Mouse (Mus musculus) spleen, postnatal 36 days (tissue): ENCODE measurements around the gene Ttll11.

Experiments
- DNase-seq, 2 experiments: peaks; one replicate each; pipeline ENCODE4 v3.0.0; 2022; ENCODE audit warnings: low spot score in 2 of 2, mixed read lengths in 1 of 2

Ttll11 gene

DNA sequence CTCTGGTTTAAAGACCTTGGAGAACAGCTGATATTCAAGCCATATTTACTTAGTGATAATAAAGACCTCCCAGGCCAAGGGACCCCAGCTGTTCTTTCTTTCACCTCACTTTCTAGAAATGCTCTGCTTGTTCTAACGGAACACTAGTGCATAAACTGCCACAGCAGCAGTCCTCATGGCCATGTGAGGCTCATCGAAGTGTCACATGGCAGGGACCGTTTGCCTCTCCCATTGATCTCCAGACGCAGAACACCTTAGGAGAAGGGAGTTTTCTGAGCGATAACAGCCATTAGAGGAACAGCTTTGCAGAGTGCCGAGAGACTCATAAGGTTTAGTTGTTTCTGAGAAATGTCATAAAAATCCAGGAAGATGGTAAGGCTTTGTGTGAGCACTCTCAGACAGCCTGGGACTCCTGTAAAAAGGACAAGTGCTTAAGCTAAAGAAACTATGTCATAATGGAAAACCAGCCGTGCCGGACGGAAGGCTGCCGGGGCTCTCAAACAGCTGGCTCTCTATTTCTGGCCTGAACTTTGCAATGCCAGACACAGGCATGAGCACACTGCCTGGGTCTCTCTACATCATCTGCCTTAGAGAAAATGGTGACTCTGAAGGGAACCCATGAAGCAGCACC is 13.7 kb downstream of the Ttll11 start:
- no peak for DNase-seq

DNA sequence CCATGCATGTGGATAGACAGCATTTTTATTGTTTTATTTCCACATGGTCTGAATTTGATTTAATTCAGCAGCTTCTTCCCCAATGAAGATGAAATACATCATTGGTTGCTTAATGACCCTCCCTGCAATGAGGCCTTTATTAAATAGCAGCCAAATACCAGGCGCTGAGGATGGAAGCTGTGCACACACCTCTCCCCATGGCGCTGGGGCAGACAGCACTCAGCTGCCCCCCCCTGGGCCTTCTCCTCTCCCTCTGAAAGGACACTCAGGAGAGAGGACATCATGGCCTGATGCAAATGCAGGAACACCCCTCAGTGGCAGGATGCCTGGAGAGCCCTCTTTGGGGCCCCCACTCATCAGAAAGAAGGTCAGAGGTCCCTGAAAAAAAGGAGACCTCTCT is 16.4 kb downstream of the Ttll11 start:
- DNase-seq: no peak

DNA sequence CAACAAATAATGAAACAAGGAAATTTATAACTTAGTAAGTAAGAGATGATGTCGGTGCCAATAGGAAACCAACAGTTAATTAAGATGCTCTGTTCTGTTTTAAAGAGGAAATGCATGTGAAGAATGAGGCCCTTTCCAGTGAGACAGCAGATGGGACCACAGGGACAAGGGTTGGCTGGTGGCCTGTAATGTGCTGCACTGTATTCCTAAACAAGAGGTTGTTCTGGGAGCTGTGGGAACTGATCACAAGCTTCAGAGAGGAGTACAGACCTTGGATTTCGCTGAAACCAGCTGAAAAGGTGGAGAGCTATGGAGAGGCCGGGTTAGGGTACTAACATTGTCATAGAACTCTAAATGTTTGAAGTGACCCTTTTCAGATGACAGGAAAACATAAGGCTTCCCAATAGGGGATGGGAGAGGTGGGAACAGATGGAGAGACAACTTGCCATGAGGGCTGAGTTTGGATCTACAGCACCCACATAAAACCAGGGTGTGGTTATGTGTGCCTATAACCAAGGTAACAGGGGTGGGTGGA is 18.1 kb downstream of the Ttll11 start:
- DNase-seq: no peak

DNA sequence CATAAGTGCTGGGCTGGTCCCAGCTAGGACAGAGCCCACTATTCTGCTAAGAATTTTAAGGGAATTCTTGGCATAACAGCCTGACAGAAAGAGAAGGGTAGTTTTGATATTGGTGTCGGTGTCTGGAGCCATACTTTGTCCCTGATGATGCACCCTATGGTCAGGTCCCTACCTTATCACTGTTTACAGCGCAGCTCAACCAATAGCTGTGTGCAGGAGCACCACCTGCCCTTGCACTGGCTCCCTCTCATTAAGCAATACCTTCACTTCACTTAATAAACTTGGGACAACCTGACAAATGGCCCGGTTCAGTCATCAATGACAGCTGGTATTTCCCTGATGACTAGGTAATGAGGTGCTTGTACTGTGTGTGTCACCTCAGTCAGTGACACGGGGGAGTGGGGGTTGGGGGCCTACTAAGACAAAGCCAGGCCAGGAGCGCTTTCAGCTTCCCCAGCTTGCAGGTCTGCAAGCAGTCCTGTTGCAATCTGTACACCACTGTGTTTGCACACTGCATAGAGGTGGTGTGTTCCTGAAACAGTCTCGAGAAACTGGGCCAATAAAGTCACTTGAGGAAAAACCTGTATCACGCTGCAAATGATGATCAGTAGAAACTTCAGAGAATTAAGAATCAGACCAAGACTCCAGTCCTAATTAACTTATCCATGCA is 22.1 kb downstream of the Ttll11 start:
- DNase-seq: no peak

DNA sequence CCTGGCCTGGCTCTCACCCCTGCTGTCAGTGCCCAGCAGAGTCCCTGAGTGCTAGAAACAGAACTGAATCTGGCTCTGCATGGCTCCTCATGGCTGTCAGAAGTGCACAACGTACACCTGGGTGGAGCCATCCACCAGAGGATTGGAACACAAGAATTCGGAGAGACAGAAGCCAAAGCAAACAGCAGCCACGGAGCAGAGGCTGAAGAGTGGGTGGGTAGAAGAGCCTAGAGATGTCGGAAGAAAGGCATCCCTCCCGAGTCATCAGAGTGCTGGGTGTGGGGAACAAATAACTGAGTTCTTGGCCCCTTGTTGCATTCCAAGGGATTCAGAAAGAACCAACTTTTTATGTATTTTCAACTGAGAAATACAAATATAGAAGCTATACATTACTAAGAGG is 24.5 kb downstream of the Ttll11 start:
- DNase-seq: no peak

DNA sequence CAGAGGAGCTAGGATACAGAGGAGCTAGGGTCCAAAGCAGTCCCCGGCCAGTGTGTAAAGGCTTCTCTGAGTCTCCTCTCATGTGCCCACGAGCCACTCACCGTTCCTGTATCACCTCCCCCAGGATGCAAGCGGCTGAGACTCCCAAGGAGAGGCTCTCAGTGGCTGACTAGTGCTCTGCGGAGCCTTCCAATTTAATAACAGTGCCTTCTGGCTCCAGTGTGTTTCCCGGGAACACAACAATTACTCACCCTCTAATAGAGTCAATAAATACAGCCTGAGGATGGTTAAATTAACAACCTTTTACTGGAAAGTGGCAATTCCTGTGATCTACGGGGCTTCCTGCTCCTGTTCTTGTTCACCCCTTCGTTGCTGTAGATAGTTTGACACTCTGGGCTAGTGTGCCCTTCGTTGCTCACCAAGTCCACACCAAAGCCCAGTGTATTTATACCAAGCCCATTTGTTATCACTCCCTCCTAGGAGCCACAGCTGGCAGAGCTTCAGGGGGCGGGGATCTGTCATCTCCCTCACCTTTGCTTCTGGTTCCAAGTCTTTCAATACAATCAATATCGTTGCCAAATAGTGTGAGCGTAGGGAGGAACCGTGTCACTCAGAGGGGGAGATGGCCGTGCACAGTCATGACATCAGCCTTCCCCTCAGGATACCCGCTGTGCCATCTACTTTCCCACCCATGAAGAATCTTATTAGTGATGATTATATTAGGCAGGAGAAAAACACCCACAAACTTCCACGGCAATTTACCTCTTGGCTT is 27.3 kb downstream of the Ttll11 start:
- no peak for DNase-seq

DNA sequence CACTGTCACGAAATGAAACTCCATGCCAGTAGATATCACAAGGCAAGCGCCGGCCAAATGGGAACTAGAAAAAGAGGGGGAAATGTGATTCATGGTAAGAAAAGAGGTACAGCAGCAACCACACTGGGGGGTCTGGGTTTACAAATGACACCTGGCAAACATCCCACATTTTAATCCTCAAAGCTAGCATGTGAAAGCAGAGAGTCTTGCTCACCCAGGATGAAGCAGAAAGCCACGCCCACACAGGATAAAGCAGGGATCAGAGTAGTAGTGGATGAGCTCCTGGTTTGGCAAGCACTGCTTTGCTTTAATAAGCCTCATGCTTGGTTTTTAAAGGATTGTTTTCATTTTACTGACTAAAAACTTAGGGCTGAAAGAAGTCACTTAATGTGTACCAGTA is 34.8 kb downstream of the Ttll11 start:
- no peak for DNase-seq

DNA sequence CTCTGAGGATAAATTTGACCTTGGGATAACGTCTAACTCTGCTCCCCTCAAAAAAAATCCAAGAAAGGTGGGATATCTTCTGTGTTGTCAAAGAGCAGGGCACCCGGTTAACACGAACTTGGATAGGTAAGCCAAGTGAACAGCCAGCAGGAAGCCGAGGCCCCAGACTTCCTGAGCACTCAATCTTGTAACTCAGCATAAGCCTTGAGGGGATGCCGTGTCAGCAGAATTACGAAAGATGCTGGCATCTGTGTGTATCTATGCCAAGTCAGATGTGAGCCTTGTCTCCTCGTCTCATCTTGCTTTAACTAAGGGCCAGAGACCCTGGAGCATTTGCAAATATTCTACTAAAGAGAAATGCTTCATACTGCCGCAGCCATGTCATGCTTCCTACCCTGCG is 36.8 kb downstream of the Ttll11 start:
- no peak for DNase-seq

DNA sequence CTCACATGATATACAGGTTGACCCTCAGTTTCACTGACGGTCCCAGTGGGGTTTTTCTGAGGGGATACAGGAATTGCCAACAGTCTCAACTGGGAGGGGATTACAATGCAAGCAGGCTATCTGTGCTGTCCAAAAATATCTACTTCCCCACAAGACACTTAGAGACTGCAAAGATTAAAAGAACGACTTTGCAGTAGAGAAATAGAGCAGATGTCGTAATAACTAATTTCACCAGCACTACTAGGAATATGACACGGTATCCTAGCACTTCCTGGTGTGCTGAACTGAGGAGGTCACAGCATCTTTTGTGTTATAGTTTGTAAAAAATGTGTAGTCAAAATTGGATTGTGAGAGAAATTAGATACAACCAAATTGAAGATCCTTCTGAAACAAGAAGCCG is 44.7 kb downstream of the Ttll11 start:
- DNase-seq: no peak

DNA sequence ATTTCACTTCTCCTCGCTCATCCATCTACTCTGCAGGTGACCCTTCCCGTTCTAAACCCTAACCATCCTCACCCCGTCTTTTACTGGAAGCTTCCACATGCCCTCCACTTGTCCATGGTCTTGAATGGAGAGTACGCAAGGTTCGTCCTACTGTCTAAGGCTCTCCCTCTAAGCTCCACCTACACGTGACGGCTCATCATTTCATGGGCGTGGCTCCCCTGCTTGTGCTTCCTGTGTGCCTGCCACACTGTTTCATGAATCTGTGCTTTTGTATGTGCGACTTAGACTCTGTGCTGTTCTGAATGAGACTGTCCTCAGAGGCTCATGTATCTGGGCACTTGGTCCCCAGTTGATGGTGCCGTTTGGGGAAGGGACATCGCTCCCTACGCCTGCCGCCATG is 46.6 kb downstream of the Ttll11 start:
- no peak for DNase-seq

DNA sequence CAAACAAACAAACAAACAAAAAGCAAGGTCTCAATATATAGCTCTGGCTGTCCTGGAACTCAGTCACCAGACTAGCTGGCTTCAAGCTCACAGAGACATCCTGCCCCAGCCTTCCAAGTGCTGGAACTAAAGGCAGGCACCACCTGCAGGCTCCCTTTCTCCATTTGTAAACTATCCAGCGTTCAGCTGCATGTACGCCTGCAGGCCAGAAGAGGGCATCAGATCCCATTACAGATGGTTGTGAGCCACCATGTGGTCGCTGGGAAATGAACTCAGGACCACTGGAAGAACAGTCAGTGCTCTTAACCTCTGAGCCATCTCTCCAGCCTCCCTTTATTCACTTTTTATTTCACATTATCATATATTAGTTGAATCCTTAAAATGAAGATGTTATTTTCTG is 48.1 kb downstream of the Ttll11 start:
- no peak for DNase-seq

DNA sequence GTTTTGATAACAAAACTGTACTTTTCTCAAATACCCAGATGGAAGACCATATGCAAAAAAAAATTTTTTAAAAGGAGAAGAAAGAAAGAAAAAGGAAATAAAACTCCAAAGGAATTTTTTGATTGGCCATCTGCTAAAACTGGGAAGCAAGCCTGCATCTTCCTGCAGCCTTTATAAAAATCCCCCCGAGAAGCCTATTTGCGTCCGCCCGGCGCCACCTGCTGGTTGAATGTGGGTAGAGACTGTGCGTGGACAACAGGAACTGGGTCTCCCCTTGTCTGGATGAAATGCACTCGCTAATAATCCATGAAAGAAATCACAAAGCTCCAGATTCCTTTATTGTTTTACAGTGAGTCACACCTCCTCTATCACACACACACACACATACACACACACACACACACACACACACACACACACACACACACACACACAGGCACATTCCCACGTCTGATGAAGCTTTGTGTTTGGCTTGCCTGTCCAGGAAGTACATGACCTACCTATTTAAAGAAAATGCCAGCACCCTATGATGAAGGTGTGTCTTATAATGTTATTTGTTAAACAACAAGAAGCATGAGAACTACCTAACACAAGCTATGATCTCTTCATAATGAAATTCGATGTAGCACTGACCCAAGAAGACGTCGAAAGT is 49.1 kb downstream of the Ttll11 start:
- peak; percentile 42 to 48 for DNase-seq

DNA sequence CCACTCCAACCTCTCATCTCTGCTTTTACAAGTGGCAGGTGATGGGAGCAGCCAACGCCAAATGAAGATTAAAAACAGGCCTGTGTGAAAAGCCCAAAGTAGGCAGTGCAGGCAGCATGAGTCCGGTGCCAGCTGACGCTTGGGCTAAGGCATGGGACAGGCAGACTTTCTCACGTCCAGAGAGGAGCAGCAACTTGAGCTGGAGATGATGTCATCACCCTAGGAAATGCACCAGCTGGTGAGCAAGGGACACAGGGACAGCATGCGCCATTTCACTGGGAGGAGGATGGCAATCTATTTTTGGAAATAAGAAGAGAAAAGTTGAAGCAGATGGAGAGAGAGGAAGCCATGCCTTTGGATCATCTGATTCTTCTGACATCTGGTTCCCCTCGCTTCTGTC is 51.6 kb downstream of the Ttll11 start:
- no peak for DNase-seq

DNA sequence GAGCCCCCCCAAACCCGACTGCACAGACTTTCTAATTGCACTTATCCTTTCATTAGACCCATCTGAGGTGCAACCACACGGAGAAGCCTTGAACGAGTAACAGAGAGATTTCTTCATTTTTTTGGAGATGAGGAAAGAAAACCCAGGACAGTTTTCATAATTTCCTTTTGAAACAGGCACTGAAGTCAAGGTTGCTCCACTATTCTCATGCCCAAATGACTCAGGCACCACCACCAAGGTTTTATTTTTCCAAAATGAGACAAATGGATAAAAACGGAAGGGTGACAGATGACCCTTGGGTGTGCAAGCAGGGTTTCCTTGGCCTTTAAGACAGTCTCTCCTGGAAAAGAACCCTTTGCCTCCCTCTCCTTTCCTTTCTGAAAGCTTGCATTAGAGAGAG is 54.8 kb downstream of the Ttll11 start:
- no peak for DNase-seq

DNA sequence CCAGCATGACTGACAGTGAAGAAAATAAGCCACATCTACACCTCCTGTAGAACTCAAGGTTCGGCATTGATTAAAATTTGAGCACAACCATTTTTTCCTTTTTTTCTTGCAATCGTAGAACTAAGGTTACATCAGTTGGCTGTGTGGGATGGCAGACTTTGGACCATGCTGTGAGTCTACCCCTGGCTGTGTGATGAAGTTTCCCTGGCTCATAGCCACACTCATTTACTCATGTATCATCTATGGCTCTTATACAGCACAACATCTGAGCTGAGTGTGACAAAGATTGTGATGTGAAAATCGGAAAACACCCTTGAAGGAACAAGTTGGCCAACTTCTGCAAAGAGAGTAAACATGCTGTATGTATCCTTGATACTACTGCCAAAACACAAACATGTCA is 56.8 kb downstream of the Ttll11 start:
- no peak for DNase-seq

DNA sequence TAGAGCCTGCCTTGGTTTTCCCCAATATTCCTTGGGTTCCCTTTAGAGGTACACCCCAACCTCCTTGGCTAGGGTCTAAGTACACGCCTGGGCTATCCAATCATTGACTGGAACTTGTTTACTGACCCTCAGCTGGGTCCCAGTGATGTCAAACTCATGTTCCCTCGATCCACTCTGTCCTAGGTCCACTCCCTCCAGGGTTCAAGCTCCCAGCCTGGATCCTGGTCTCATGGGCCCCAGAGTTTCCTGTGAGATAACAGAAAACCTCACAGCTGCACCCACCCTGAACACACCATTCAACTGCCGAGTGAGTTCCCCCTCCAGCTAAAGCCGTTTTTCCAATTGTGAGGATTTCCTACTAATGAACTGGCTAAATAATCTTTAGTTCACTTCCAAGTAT is 67.6 kb downstream of the Ttll11 start:
- no peak for DNase-seq

DNA sequence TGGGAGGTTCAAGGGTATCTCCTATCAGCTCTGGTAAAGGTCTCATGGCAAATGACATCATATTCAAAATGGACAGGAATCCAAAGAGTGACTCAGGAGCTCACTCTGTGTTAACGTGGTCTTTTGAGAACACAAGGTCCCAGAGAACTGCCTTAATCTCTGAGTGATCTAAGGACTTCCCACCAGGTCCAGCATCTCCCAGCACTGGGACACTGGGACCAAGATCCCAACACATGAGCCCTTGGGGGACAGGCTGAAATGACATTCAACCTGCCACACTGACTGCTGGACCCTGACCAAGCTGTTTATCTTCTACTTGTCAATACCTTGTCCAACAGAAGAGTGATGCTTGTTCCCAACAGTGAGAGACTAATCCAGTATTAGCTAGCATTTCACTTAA is 68.0 kb downstream of the Ttll11 start:
- no peak for DNase-seq

DNA sequence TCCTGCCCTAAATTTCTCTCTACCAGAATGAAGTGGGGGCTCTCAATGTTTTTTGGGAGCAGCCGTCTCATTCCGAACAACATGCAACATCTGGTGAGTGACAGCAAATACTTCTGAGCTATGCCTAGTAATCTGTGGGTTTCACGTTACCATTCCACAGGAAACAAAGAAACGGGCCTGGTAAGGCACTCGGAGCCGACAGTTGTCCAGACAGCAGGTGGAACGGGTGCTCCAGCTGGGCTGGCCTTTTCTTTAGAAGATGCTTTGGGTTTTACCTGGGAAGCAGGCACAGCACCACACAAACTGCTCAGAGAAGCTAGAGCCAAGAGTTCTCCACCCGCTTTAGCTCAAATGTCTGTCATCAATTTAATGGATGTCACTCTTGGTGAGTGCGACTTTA is 69.0 kb downstream of the Ttll11 start:
- no peak for DNase-seq

DNA sequence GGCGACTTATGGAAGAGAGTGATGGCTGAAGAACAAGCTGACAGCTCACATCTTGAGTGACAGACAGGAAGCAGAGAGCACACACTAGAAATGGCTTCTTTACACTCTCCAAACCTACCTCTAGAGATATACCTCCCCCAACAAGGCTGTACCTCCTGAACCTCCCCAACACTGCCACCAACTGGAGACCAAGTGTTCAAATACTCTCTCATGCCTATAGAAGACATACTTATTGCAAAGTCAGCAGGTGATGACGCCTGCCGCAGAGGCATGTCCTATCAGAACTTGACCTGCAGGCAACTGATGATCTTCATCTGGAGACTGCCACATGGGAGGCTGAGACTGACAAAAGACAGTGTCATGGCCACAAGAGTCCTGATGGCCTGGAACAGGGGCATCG is 70.4 kb downstream of the Ttll11 start:
- no peak for DNase-seq

DNA sequence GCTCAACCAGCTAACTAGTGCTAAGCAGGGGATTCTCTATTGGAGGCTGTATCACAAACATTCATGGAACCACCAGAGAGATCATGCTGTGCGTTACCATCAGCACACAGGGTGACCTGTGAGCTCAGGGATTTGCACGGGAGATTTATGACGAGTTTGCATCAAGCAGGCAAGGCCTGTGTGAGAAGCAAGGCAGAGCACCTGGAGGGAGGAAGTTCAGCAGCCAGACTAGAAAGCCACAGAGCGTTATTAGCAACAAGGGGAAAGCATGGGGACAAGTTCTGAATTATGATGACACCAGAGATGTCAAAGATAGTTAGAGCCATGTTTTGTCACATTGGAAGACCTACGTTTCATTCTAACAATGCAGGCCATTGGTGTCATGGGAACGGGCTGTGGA is 72.1 kb downstream of the Ttll11 start:
- no peak for DNase-seq

DNA sequence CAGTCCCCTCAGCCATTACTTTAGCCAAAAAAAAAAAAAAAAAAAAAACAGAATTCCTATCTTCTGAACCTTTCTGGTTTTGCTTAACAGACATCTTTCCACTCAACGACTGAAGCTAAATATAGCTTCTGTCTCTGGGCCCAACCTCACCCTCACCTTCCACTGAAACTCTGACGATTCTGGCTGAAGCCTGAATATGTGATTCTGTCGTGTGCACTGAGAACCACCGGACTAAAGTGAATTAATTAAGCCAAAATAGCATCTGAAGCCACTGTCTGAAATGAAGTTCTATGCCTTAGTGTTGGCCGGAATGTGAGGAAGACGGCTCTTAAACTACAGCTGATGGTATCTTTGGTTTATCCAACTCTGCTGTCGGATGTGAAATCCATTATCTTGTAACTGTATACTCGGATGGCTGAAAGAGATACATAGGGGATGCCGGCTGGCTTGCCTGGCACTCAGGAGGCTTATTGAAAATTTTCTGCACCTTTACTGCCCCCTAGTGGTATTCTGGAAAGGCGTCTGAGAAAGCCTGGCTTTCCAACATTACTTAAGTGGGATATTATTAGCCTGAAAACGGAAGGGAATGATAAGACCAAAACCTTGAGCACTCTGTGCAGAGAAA is 73.4 kb downstream of the Ttll11 start:
- DNase-seq: peak; percentile 24 to 51

DNA sequence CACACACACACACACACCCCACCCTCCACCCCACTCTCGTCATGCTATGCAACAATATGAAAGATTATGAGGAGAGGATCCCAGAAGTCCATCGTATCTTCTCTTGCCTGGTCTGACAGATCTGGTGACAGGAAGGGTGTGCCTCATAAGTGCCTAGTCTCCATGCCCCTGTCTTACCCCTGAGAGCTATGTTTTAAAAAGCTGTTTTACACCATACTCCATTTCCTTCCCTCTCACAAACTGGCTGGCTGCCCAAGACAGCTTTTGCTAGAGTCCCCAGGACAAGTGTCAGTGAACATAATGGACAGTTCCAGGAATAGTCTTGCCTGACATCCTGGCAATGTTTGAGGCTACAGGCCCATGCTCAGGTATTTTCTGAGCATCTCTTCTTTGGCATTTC is 78.9 kb downstream of the Ttll11 start:
- no peak for DNase-seq
